ENCODE assay signal across 8 mouse cellular contexts in genomic region chr9:108290016-108290750, GRCm38 (mm10). TPM values are rescaled to one million over a fixed set of nuclear protein-coding genes. Genes with fewer than 3 reads are reported as not detected.
DNase-seq lines count a peak whose midpoint lies in the region; ATAC-seq and TF ChIP-seq lines count a peak whose summit lies in the region.

Gene Nicn1 (plus strand): TSS chr9:108290429.

- no peaks in the 10 kb centered on the region for H3K27me3 ChIP-seq in embryonic facial prominence, embryonic 15.5 days
- H3K27me3 ChIP-seq in limb, embryonic 14.5 days (ENCODE audit: control insufficient read depth, insufficient read depth, low read length) = no peaks in the 10 kb centered on the region
- no peaks in the 10 kb centered on the region for H3K27me3 ChIP-seq in midbrain, postnatal 0 days (ENCODE audit: insufficient read depth, low read length)

- peak; percentile 97 for ATAC-seq in embryonic facial prominence, embryonic 15.5 days (ENCODE audit: insufficient number of reproducible peaks, low FRiP score, low TSS enrichment, low read depth)
- peak; percentile 99 for ATAC-seq in limb, embryonic 14.5 days (ENCODE audit: low FRiP score, low read depth)
- ATAC-seq in midbrain, postnatal 0 days (ENCODE audit: low FRiP score) = peak; percentile 96

- H3K9ac ChIP-seq in embryonic facial prominence, embryonic 15.5 days = peak within 1 kb of the TSS; percentile 53
- peak within 1 kb of the TSS; percentile 61 for H3K9ac ChIP-seq in limb, embryonic 14.5 days (ENCODE audit: low read depth, low read length, severe bottlenecking)
- peak within 1 kb of the TSS; percentile 71 for H3K9ac ChIP-seq in midbrain, postnatal 0 days (replicated peaks; ENCODE audit: low read length, poor library complexity, severe bottlenecking)

- TF ChIP-seq CTCF in bone marrow, adult 2 months (IDR thresholded peaks at IDR 0.05; ENCODE audit: control insufficient read depth, insufficient read depth, low read length) = no peak
- TF ChIP-seq CTCF in midbrain, postnatal 0 days (IDR thresholded peaks at IDR 0.05) = no peak

- WGBS in bone marrow, adult 2 months = 1% methylated on average over 32 of the region's 32 CpGs
- under 1% methylated on average over 32 of the region's 32 CpGs for WGBS in embryonic facial prominence, embryonic 15.5 days
- WGBS in limb, embryonic 14.5 days = under 1% methylated on average over 32 of the region's 32 CpGs
- under 1% methylated on average over 32 of the region's 32 CpGs for WGBS in midbrain, postnatal 0 days

- DNase-seq in 416B (ENCODE audit: low read depth) = peak; percentile 98
- DNase-seq in heart, adult 8-10 months (ENCODE audit: low spot score) = peak; percentile 96
- peak; percentile 98 for DNase-seq in kidney, adult 9 months
- peak; percentile 99 for DNase-seq in limb, embryonic 14.5 days (ENCODE audit: low spot score)
- peak; percentile 99 for DNase-seq in midbrain, postnatal 0 days (ENCODE audit: low spot score)
- peak; percentile 71 to 80 for DNase-seq in spleen, postnatal 14 days (ENCODE audit: low spot score in 2 of 2)

- H3K4me2 ChIP-seq in embryonic facial prominence, embryonic 15.5 days (replicated peaks) = peak within 1 kb of the TSS; percentile 69
- peak within 1 kb of the TSS; percentile 56 for H3K4me2 ChIP-seq in limb, embryonic 14.5 days (replicated peaks; ENCODE audit: low read depth, low read length, severe bottlenecking)
- H3K4me2 ChIP-seq in midbrain, postnatal 0 days (ENCODE audit: low read depth, low read length, poor library complexity, severe bottlenecking) = peak within 1 kb of the TSS; percentile 62

- no peaks in the 10 kb centered on the region for H3K9me3 ChIP-seq in embryonic facial prominence, embryonic 15.5 days (replicated peaks)
- no peaks in the 10 kb centered on the region for H3K9me3 ChIP-seq in limb, embryonic 14.5 days (ENCODE audit: control insufficient read depth, low read length)
- no peaks in the 10 kb centered on the region for H3K9me3 ChIP-seq in midbrain, postnatal 0 days (ENCODE audit: low read length)

- H3K4me1 ChIP-seq in bone marrow, adult 2 months (ENCODE audit: control insufficient read depth, insufficient read depth, low read length) = no peaks in the 10 kb centered on the region; the same call in 1 of the 2 replicates
- H3K4me1 ChIP-seq in embryonic facial prominence, embryonic 15.5 days = peaks cover 4% of the 10 kb centered on the region
- peaks cover 5% of the 10 kb centered on the region for H3K4me1 ChIP-seq in limb, embryonic 14.5 days (ENCODE audit: control insufficient read depth, insufficient read depth, low read length)
- peaks cover 3% of the 10 kb centered on the region; the same call in 1 of the 2 replicates for H3K4me1 ChIP-seq in midbrain, postnatal 0 days (ENCODE audit: insufficient read depth, low read length)

- H3K4me3 ChIP-seq in bone marrow, adult 2 months (replicated peaks; ENCODE audit: control insufficient read depth, low read depth, low read length) = peak within 1 kb of the TSS; percentile 81
- H3K4me3 ChIP-seq in embryonic facial prominence, embryonic 15.5 days (replicated peaks) = peak within 1 kb of the TSS; percentile 64
- H3K4me3 ChIP-seq in limb, embryonic 14.5 days (replicated peaks; ENCODE audit: low read length) = peak within 1 kb of the TSS; percentile 54
- H3K4me3 ChIP-seq in midbrain, postnatal 0 days (ENCODE audit: low read depth, low read length) = peak within 1 kb of the TSS; percentile 54

- no peak within 1 kb of the TSS; the same call in 1 of the 2 replicates for H3K27ac ChIP-seq in bone marrow, adult 2 months (ENCODE audit: control insufficient read depth, insufficient read depth, low read depth, low read length, poor library complexity)
- H3K27ac ChIP-seq in embryonic facial prominence, embryonic 15.5 days (replicated peaks) = peak within 1 kb of the TSS; percentile 85
- peak within 1 kb of the TSS; percentile 80 for H3K27ac ChIP-seq in limb, embryonic 14.5 days (replicated peaks; ENCODE audit: low read depth, low read length)
- peak within 1 kb of the TSS; percentile 92 for H3K27ac ChIP-seq in midbrain, postnatal 0 days (ENCODE audit: low read depth, low read length)

- TF ChIP-seq POLR2A in bone marrow, adult 2 months (IDR thresholded peaks at IDR 0.05; ENCODE audit: borderline replicate concordance, control insufficient read depth, low read depth, low read length) = no peak
- peak; percentile 82; the same call in 1 of the 2 replicates for TF ChIP-seq POLR2A in limb, embryonic 14.5 days (IDR thresholded peaks at IDR 0.05; ENCODE audit: borderline replicate concordance, extremely low read depth, insufficient read depth, insufficient read length)

- peaks cover 12% of the 10 kb centered on the region; the same call in 1 of the 2 replicates for H3K36me3 ChIP-seq in embryonic facial prominence, embryonic 15.5 days
- peaks cover 13% of the 10 kb centered on the region for H3K36me3 ChIP-seq in limb, embryonic 14.5 days (ENCODE audit: control insufficient read depth, insufficient read depth, low read length)
- peaks cover 14% of the 10 kb centered on the region for H3K36me3 ChIP-seq in midbrain, postnatal 0 days (ENCODE audit: insufficient read depth, low read length)

RNA-seq across cellular contexts. Expression of gene Nicn1, which starts in this region (rescaled TPM):
- 2.3 TPM in 2 replicates for polyA plus RNA-seq in bone marrow, adult 2 months (2011; ENCODE audit: insufficient read depth, insufficient read length, low replicate concordance, missing spikeins)
- polyA plus RNA-seq in embryonic facial prominence, embryonic 15.5 days (2015; fragmentation: Nextera tagmentation; extraction: Ambion mirVana) = 41.7 and 42.9 TPM in 2 replicates
- total RNA-seq in heart, adult 8-10 months (2022) = 10 to 100 TPM; 23.0 to 32.5 (median 28.5) TPM
- polyA plus RNA-seq in limb, embryonic 14.5 days (2012; rRNA removed) = 37.5 and 61.3 TPM in 2 replicates
- polyA plus RNA-seq in limb, embryonic 14.5 days (2014; fragmentation: Nextera tagmentation; extraction: Ambion mirVana) = 40.2 and 49.6 TPM in 2 replicates
- 80.7 and 107 TPM in 2 replicates for total RNA-seq in midbrain, postnatal 0 days (2014; rRNA removed)
- polyA plus RNA-seq in midbrain, postnatal 0 days (2015; fragmentation: Nextera tagmentation; extraction: Ambion mirVana) = 122 and 142 TPM in 2 replicates

Comparison
In these comparisons a context has a peak if more than half of its experiments do, and no peak if none do; other contexts are left out.
1. RNA of gene Nicn1 (polyA plus RNA-seq): 122 to 142 TPM in midbrain, postnatal 0 days, 41.7 to 42.9 TPM in embryonic facial prominence, embryonic 15.5 days and 37.5 to 61.3 TPM in limb, embryonic 14.5 days; 2.3 TPM in bone marrow, adult 2 months; every median in the first group is over 10 times any median in the second.
2. Peak in every context shown above with its lines, with median percentiles within 50 percentile points of each other: DNase-seq, H3K4me3 ChIP-seq, ATAC-seq, H3K4me2 ChIP-seq and H3K9ac ChIP-seq.